8 mouse cellular contexts compared by ENCODE assay signal in the genomic region with DNA sequence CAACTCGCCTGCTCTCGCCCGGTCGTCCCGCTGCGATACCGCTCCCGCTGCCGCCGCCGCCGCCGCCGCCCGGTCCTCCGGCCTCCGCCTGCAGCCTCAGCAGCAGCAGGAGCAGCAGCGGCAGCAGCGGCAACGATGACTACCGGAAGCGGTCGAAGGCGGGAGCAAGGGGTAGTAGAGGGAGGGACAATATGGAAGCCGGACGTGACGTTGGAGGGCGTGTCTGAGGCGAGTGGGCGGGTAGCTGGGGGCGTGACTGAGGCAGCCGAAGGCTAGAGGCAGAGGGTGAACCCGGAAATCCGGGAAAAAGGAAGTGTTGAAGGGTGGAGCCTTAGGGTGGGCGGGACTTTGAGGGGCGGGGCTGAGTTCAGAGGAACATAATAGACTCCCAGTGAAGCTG. TPM values are rescaled to one million over a fixed set of nuclear protein-coding genes. Genes with fewer than 3 reads are reported as not detected.
DNase-seq lines count a peak whose midpoint lies in the region; ATAC-seq and TF ChIP-seq lines count a peak whose summit lies in the region.

Gene Eif4ebp2, minus strand, starts transcription at position 17 of the 400 bp plus-strand sequence.

- H3K4me1 ChIP-seq in cortical plate, adult 2 months (ENCODE audit: control insufficient read depth, insufficient read depth, low read length), result peaks cover 9% of the 10 kb centered on the region
- H3K4me1 ChIP-seq in megakaryocyte, embryonic 14.5 days, result peaks cover 38% of the 10 kb centered on the region

- peak within 1 kb of the TSS; percentile 20; the same call in 1 of the 2 replicates for H3K27ac ChIP-seq in cortical plate, adult 2 months (ENCODE audit: insufficient read depth, low read length)

- ATAC-seq in activated CD4-positive, CD25-positive, alpha-beta regulatory T cell, adult 4 months, result peak; percentile 88

- peak; percentile 98 for DNase-seq in gastrocnemius, adult 8-10 months (ENCODE audit: low spot score in 2 of 2)
- DNase-seq in hindlimb bud, embryonic 11.5 days (ENCODE audit: extremely low spot score, low read depth, low spot score), result peak; percentile 92
- DNase-seq in left cerebral cortex, adult 8-10 months (ENCODE audit: low spot score in 2 of 2), result peak; percentile 95 to 98
- DNase-seq in right cerebral cortex, postnatal 10 days (ENCODE audit: low spot score in 2 of 2), result peak; percentile 99
- DNase-seq in urinary bladder, postnatal 25 days (ENCODE audit: low spot score), result peak; percentile 99

- H3K27me3 ChIP-seq in megakaryocyte, embryonic 14.5 days (replicated peaks), result no peaks in the 10 kb centered on the region

- TF ChIP-seq POLR2A in cortical plate, adult 2 months (IDR thresholded peaks at IDR 0.05; ENCODE audit: extremely low read depth, insufficient read depth, low read length), result peak; percentile 95

- H3K36me3 ChIP-seq in megakaryocyte, embryonic 14.5 days (replicated peaks; ENCODE audit: low read length), result peaks cover 29% of the 10 kb centered on the region

- no peak for TF ChIP-seq CTCF in cortical plate, adult 2 months (IDR thresholded peaks at IDR 0.05; ENCODE audit: extremely low read depth, insufficient read depth, low read length)

- peaks cover 5% of the 10 kb centered on the region; the same call in 1 of the 2 replicates for H3K9me3 ChIP-seq in megakaryocyte, embryonic 14.5 days

- peak within 1 kb of the TSS; percentile 79 for H3K4me3 ChIP-seq in cortical plate, adult 2 months (ENCODE audit: insufficient read depth, low read length)
- H3K4me3 ChIP-seq in megakaryocyte, embryonic 14.5 days (replicated peaks), result peak within 1 kb of the TSS; percentile 100

RNA-seq across cellular contexts. Expression of gene Eif4ebp2, which starts in this region (rescaled TPM):
- 10 to 100 TPM; 21.7 to 34.5 TPM for polyA plus RNA-seq in activated CD4-positive, CD25-positive, alpha-beta regulatory T cell, adult 4 months (2017; shearing (Covaris generic))
- polyA plus RNA-seq in cortical plate, adult 2 months (2012; rRNA removed), result 25.6 and 27.6 TPM in 2 replicates
- 100 to 1,000 TPM; 154 to 242 (median 183) TPM for total RNA-seq in gastrocnemius, adult 8-10 months (2022)
- 10 to 100 TPM; 42.8 to 45.8 (median 44.4) TPM for total RNA-seq in left cerebral cortex, adult 8-10 months (2022)
- 24.5 and 52.9 TPM in 2 replicates for polyA plus RNA-seq in megakaryocyte, embryonic 14.5 days (2012; ENCODE audit: insufficient read depth, low replicate concordance)

Comparison
In these comparisons a context has a peak if more than half of its experiments do, and no peak if none do; other contexts are left out.
1. Peak in every context shown above with its lines: DNase-seq, ATAC-seq, H3K4me3 ChIP-seq and H3K27ac ChIP-seq.